Mouse (Mus musculus): Measurements from ENCODE around the gene Atf4. TPM values are rescaled to one million over a fixed set of nuclear protein-coding genes. Genes with fewer than 3 reads are reported as not detected.

Gene Atf4
- total RNA-seq (2023) = 100 to 1,000 TPM; 428 to 441 TPM

GRCm38 (mm10) chr15:80254847-80255645 lies at the start of gene Atf4:
TSS of gene Atf4 (plus strand) at chr15:80255184.

DNA sequence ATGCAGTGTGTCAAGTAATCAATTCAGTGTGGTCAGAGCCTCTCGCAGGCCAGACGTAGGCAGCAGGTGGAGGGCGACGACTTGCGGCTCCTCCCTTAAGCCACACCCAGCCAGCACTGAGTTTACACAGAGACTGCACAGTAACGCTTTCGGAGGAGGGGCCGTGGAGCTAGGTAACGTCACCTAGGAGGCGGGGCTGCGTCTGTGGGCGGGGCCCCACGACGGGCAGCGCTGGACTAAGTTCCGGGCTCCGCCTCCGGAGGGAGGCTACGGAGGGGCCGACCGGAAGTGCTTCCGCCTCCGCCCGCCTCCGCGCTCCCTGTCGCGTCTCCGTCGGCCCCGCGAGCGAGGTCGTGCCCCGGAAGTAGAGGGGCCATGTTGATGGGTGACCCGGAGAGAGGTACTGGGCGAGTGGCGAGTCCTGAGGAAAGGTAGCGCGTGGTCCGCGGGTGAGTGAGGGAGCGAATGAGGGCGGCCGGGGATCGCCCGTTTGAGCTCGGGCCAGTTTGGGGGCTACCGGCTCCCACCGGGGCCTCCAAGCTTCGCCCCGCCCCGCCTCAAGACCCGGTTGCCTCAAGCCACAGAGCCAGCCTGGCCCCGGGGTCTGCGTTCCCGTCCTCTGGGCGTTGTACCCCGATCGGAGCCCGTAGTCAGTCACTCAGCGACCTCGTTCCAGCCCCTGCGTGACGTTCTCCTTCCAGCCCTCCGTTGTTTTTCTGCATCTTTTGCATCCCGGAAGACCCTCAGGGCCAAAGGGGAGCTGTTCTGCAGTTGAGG lies 21.1 kb upstream of the Atf4 start, which contains the start of gene Mief1:
Gene Mief1 (plus strand): TSS at position 286 of the 777 bp plus-strand sequence.

GRCm38 (mm10) chr15:80235535-80235934 lies 19.4 kb upstream of the Atf4 start, which contains the start of gene AC140267.1:
TSS of gene AC140267.1 (plus strand) at chr15:80235835.

DNA sequence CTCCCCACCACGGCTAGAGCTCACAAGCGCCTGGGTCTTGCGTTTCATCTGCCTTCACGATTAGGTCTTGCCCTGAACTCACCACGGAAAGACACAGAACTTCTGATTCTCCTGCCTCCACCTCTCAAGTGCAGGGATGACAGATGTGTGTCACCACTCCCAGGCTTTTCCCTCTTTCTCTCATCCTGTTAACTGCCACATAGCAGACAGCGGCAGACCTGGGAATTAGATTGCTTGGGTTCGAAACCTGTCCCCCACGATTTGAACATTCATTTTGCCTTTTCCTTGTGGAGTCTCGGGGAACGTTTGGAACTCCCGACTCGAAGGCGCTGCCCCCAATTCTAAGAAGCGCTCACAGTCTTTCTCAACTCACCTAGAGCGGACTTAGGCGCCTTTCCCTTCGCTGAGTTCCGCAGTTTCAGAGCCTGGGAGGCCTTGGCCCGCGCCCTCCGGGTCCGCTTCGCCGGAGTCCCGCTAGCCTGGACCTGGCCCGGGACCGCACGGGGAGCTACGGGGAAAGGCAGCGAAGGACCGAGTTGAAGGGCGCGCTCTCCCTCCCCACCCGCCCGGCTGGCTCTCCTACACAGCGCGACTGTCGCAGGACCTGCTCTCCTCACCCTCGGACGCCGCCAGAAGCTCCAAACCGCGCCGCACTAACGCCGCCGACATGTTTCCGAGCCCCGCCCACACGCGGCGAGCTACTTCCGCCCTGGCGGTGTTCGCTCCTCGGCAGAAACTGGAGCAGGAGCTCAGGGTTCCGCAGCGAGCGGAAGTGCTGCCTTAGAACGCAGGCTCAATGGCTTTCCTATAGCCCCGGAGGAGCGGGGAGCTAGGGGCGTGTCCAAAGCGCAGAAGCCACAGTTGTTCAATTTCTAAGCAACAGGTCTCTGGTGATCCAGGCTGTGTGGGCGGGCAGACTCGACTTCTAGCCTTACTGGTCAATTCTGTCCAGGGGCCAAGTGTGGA lies 8.9 kb downstream of the Atf4 start, which contains the start of gene Rps19bp1:
Gene Rps19bp1 (minus strand): TSS at position 706 of the 966 bp plus-strand sequence.

GRCm38 (mm10) chr15:80286851-80287415 lies 31.9 kb downstream of the Atf4 start, which contains the start of gene Cacna1i:
TSS of gene Cacna1i (plus strand) at chr15:80287238.

Other genes with a start within 250 kb of the Atf4 start
- gene Pdgfb, start 240.2 kb upstream of the Atf4 start, total RNA-seq (2023) = 10 to 100 TPM; 55.6 to 68.4 TPM
- not detected for gene Syngr1, start 163.8 kb upstream of the Atf4 start, total RNA-seq (2023)
- 100 to 1,000 TPM; 625 to 720 TPM for gene Rpl3, start 163.3 kb upstream of the Atf4 start, total RNA-seq (2023)
- 10 to 100 TPM; 17.3 to 19.0 TPM for gene Tab1, start 122.1 kb upstream of the Atf4 start, total RNA-seq (2023)
- gene Mgat3, start 81.5 kb upstream of the Atf4 start, total RNA-seq (2023) = under 1 TPM in 1 of 2 experiments, not detected in 1; 0.10 TPM
- 10 to 100 TPM; 35.5 to 40.5 TPM for gene Mief1, start 21.2 kb upstream of the Atf4 start, total RNA-seq (2023)
- 10 to 100 TPM in 1 of 2 experiments, not detected in 1; 17.9 TPM for gene AC140267.1, start 19.3 kb upstream of the Atf4 start, total RNA-seq (2023)
- 10 to 100 TPM; 17.5 to 20.5 TPM for gene Rps19bp1, start 9.1 kb downstream of the Atf4 start, total RNA-seq (2023)
- under 1 TPM; 0.06 to 0.21 TPM for gene Cacna1i, start 32.1 kb downstream of the Atf4 start, total RNA-seq (2023)